Mouse (Mus musculus) heart, embryonic 16.5 days (tissue): ENCODE measurements around the gene Sh3pxd2a. TPM values are rescaled to one million over a fixed set of nuclear protein-coding genes. Genes with fewer than 3 reads are reported as not detected.
A peak's percentile ranks its signal among the peaks of the same experiment; 100 is the strongest.

Experiments
- ATAC-seq: fragments of 200-750 bp; cut with Nextera tagmentation; replicated peaks from 2 replicates; pipeline ENCODE4 v1.8.0; 2017; ENCODE audit warnings: moderate number of reproducible peaks; ENCODE audit not compliant: insufficient read depth, low FRiP score; ENCODE audit errors: extremely low read depth
- H3K27ac ChIP-seq: fragments of 300-500 bp; sonication (generic); 2 replicates; pipeline ENCODE4 v1.5.1; 2014; ENCODE audit warnings: mild to moderate bottlenecking, low read length, control low read depth, moderate library complexity
- H3K27me3 ChIP-seq: fragments of 300-500 bp; sonication (generic); 2 replicates; pipeline ENCODE4 v1.6.1; 2014; ENCODE audit warnings: low read length, mixed read lengths; ENCODE audit not compliant: control insufficient read depth, insufficient read depth
- H3K36me3 ChIP-seq: fragments of 300-500 bp; sonication (generic); 2 replicates; pipeline ENCODE4 v1.6.1; 2014; ENCODE audit not compliant: control insufficient read depth, insufficient read depth
- H3K4me1 ChIP-seq: fragments of 300-500 bp; sonication (generic); 2 replicates; pipeline ENCODE4 v1.6.1; 2014; ENCODE audit warnings: low read length, mixed read lengths; ENCODE audit not compliant: control insufficient read depth, insufficient read depth
- H3K4me2 ChIP-seq: fragments of 300-500 bp; sonication (generic); 2 replicates; pipeline ENCODE4 v1.6.1; 2014; ENCODE audit warnings: low read depth, mild to moderate bottlenecking, control low read depth, low read length
- H3K4me3 ChIP-seq: fragments of 300-500 bp; sonication (generic); 2 replicates; pipeline ENCODE4 v1.5.1; 2014; ENCODE audit warnings: mild to moderate bottlenecking, control low read depth, low read length
- H3K9ac ChIP-seq: fragments of 300-500 bp; sonication (generic); 2 replicates; pipeline ENCODE4 v1.6.1; 2014; ENCODE audit warnings: low read length, control low read depth
- H3K9me3 ChIP-seq: fragments of 300-500 bp; sonication (generic); replicated peaks from 2 replicates; pipeline ENCODE4 v1.6.1; 2016; ENCODE audit warnings: low read length; ENCODE audit not compliant: control insufficient read depth
- WGBS: fragments of 180-500 bp; shearing (Covaris S2); extraction: QIAGEN DNeasy Blood & Tissue Kit; methylation state at CpG from one replicate; pipeline ENCODE4 v1.1.7; 2014; 5-methylcytosine and 5-hydroxymethylcytosine counted together
- polyA plus RNA-seq: library from polyadenylated mRNA; unstranded; fragments of >200 nt; fragmentation: Nextera tagmentation; extraction: Ambion mirVana; gene quantifications from 2 replicates; pipeline ENCODE4 v1.2.1, GENCODE M21; 2015

Sh3pxd2a gene
- polyA plus RNA-seq, 1 experiment from 2014 or later = 4.5 TPM

GRCm38 (mm10) chr19:47345851-47346568, 118.2 kb downstream of the Sh3pxd2a start:
- Histone ChIP-seq H3K4me1 (peaks cover 23% of the 10 kb centered on the region), H3K27ac (no peak overlapping the region), H3K4me2 (no peak overlapping the region), H3K4me3 (no peak overlapping the region), H3K27me3 (0 out of 2 replicates have a peak, but pooled peaks cover 2% of the 10 kb centered on the region), H3K9ac (no peak overlapping the region), H3K9me3 (no peaks in the 10 kb centered on the region), H3K36me3 (no peaks in the 10 kb centered on the region)
- no peak for ATAC-seq
- 63% methylated on average over 6 of the region's 6 CpGs for WGBS

- Histone ChIP-seq H3K27me3 (0 out of 2 replicates have a peak, but pooled peaks cover 2% of the 10 kb centered on the region), H3K4me2 (peak overlapping the region; percentile 76), H3K27ac (no peak overlapping the region), H3K36me3 (no peaks in the 10 kb centered on the region), H3K9me3 (no peaks in the 10 kb centered on the region), H3K4me3 (peak overlapping the region; percentile 46), H3K4me1 (peaks cover 33% of the 10 kb centered on the region), H3K9ac (peak overlapping the region; percentile 65)
- 0 out of 2 replicates have a peak, but pooled peaks have one; percentile 10 for ATAC-seq
- 4% methylated on average over 28 of the region's 39 CpGs for WGBS
These were observed 120.8 kb downstream of the Sh3pxd2a start for GRCm38 (mm10) chr19:47343422-47343821.

- Histone ChIP-seq H3K4me1 (peaks cover 34% of the 10 kb centered on the region), H3K9me3 (no peaks in the 10 kb centered on the region), H3K9ac (peak overlapping the region; percentile 58), H3K4me3 (peak overlapping the region; percentile 41), H3K27me3 (0 out of 2 replicates have a peak, but pooled peaks cover 2% of the 10 kb centered on the region), H3K4me2 (peak overlapping the region; percentile 71), H3K27ac (no peak overlapping the region), H3K36me3 (no peaks in the 10 kb centered on the region)
- ATAC-seq = no peak
- 2% methylated on average over 17 of the region's 17 CpGs for WGBS
These were observed 125.0 kb downstream of the Sh3pxd2a start for GRCm38 (mm10) chr19:47339165-47339564.

- Histone ChIP-seq H3K4me3 (peak overlapping the region; percentile 41), H3K4me1 (peaks cover 30% of the 10 kb centered on the region), H3K27me3 (0 out of 2 replicates have a peak, but pooled peaks cover 2% of the 10 kb centered on the region), H3K9ac (peak overlapping the region; percentile 58), H3K27ac (no peak overlapping the region), H3K4me2 (peak overlapping the region; percentile 71), H3K9me3 (no peaks in the 10 kb centered on the region), H3K36me3 (no peaks in the 10 kb centered on the region)
- 40% methylated on average over 24 of the region's 24 CpGs for WGBS
- 0 out of 2 replicates have a peak, but pooled peaks have one; percentile 11 for ATAC-seq
These were observed 125.6 kb downstream of the Sh3pxd2a start for GRCm38 (mm10) chr19:47338396-47339164.

- 31% methylated on average over 12 of the region's 12 CpGs for WGBS
- peak; percentile 72 for ATAC-seq
These were observed 126.5 kb downstream of the Sh3pxd2a start for GRCm38 (mm10) chr19:47337743-47338142.

GRCm38 (mm10) chr19:47337191-47337590, 127.0 kb downstream of the Sh3pxd2a start:
- no peak overlapping the region for H3K4me2 ChIP-seq
- H3K9ac ChIP-seq = no peak overlapping the region
- peaks cover 23% of the 10 kb centered on the region for H3K4me1 ChIP-seq
- no peak overlapping the region for H3K27ac ChIP-seq
- no peak for ATAC-seq
- H3K4me3 ChIP-seq = no peak overlapping the region
- H3K36me3 ChIP-seq = no peaks in the 10 kb centered on the region
- no peaks in the 10 kb centered on the region for H3K9me3 ChIP-seq
- 80% methylated on average over 7 of the region's 7 CpGs for WGBS
- H3K27me3 ChIP-seq = no peaks in the 10 kb centered on the region

More at GRCm38 (mm10) chr19:47337743-47338142, 126.5 kb downstream of the Sh3pxd2a start:
- H3K9me3 ChIP-seq = no peaks in the 10 kb centered on the region
- H3K36me3 ChIP-seq = no peaks in the 10 kb centered on the region
- peak overlapping the region; percentile 13; the same call in 1 of the 2 replicates for H3K4me3 ChIP-seq
- H3K4me2 ChIP-seq = peak overlapping the region; percentile 52
- no peak overlapping the region for H3K9ac ChIP-seq
- H3K27me3 ChIP-seq = no peaks in the 10 kb centered on the region
- peaks cover 23% of the 10 kb centered on the region for H3K4me1 ChIP-seq
- H3K27ac ChIP-seq = no peak overlapping the region

- Histone ChIP-seq H3K4me3 (no peak overlapping the region), H3K27me3 (no peaks in the 10 kb centered on the region), H3K36me3 (no peaks in the 10 kb centered on the region), H3K4me1 (peaks cover 35% of the 10 kb centered on the region), H3K27ac (no peak overlapping the region), H3K9ac (no peak overlapping the region), H3K9me3 (no peaks in the 10 kb centered on the region), H3K4me2 (no peak overlapping the region)
- no peak for ATAC-seq
- 52% methylated on average over 6 of the region's 6 CpGs for WGBS
These were observed 128.9 kb downstream of the Sh3pxd2a start for GRCm38 (mm10) chr19:47335262-47335661.

GRCm38 (mm10) chr19:47334713-47335112, 129.5 kb downstream of the Sh3pxd2a start:
- H3K27me3 ChIP-seq = no peaks in the 10 kb centered on the region
- WGBS = 59% methylated on average over 17 of the region's 17 CpGs
- H3K9ac ChIP-seq = no peak overlapping the region
- H3K4me1 ChIP-seq = peaks cover 36% of the 10 kb centered on the region
- H3K9me3 ChIP-seq = no peaks in the 10 kb centered on the region
- H3K4me2 ChIP-seq = no peak overlapping the region
- H3K4me3 ChIP-seq = no peak overlapping the region
- no peak overlapping the region for H3K27ac ChIP-seq
- H3K36me3 ChIP-seq = no peaks in the 10 kb centered on the region
- ATAC-seq = no peak
